Mouse (Mus musculus) forebrain, embryonic 14.5 days (tissue): ENCODE measurements at regions not wholly inside any gene's neighbourhood (a gene's known extent, or its start where the extent isn't known, plus 50 kb on each side); places are given as distances from the start of the nearest gene placed in this dataset.
"Not testable (repeated sequence)": the region's sequence is repeated elsewhere in the genome, so short reads cannot be mapped to it uniquely, and the experiment has no call there.

ENCODE experiments used
- ATAC-seq: fragments of 200-750 bp; cut with Nextera tagmentation; 2 replicates; pipeline ENCODE4 v1.8.0; 2017; ENCODE audit warnings: mild to moderate bottlenecking, moderate library complexity
- DNase-seq: peaks from one replicate; pipeline ENCODE4 v3.0.0-alpha.2; 2015; ENCODE audit warnings: low spot score
- H3K27ac ChIP-seq: fragments of 300-500 bp; sonication (generic); 2 replicates; pipeline ENCODE4 v1.5.1; 2014; ENCODE audit warnings: low read depth, mild to moderate bottlenecking, control low read depth, low read length, moderate library complexity
- H3K27me3 ChIP-seq: fragments of 300-500 bp; sonication (generic); replicated peaks from 2 replicates; pipeline ENCODE4 v1.6.1; 2014; ENCODE audit warnings: low read length, control low read depth, mixed read lengths; ENCODE audit not compliant: control insufficient read depth, insufficient read depth
- H3K36me3 ChIP-seq: fragments of 300-500 bp; sonication (generic); 2 replicates; pipeline ENCODE4 v1.6.1; 2014; ENCODE audit warnings: low read length, control low read depth; ENCODE audit not compliant: control insufficient read depth, insufficient read depth
- H3K4me1 ChIP-seq: fragments of 300-500 bp; sonication (generic); 2 replicates; pipeline ENCODE4 v1.6.1; 2014; ENCODE audit warnings: antibody characterized with exemption, low read length, control low read depth; ENCODE audit not compliant: control insufficient read depth, insufficient read depth
- H3K4me2 ChIP-seq: fragments of 300-500 bp; sonication (generic); 2 replicates; pipeline ENCODE4 v1.6.1; 2014; ENCODE audit warnings: mild to moderate bottlenecking, control low read depth, low read length
- H3K4me3 ChIP-seq: fragments of 300-500 bp; sonication (generic); 2 replicates; pipeline ENCODE4 v1.5.1; 2014; ENCODE audit warnings: low read depth, low read length, control low read depth
- H3K9ac ChIP-seq: fragments of 300-500 bp; sonication (generic); 2 replicates; pipeline ENCODE4 v1.6.1; 2014; ENCODE audit warnings: mild to moderate bottlenecking, low read length, control low read depth, moderate library complexity
- H3K9me3 ChIP-seq: fragments of 300-500 bp; sonication (generic); replicated peaks from 2 replicates; pipeline ENCODE4 v1.6.1; 2016; ENCODE audit warnings: low read length, control low read depth, mixed read lengths; ENCODE audit not compliant: control insufficient read depth
- WGBS: fragments of 180-500 bp; shearing (Covaris S2); extraction: QIAGEN DNeasy Blood & Tissue Kit; methylation state at CpG from one replicate; pipeline ENCODE4 v1.1.7; 2014; 5-methylcytosine and 5-hydroxymethylcytosine counted together

- H3K27me3 ChIP-seq, H3K4me2 ChIP-seq, H3K36me3 ChIP-seq, H3K27ac ChIP-seq, H3K9me3 ChIP-seq, H3K9ac ChIP-seq, H3K4me3 ChIP-seq, H3K4me1 ChIP-seq, DNase-seq, ATAC-seq: not testable (repeated sequence)
- 91% methylated on average over 6 of the region's 15 CpGs for WGBS
Observed at GRCm38 (mm10) chr3:44646600-44646999, 731.6 kb upstream of the Pcdh10 start.

- no peak overlapping the region for H3K9ac ChIP-seq
- DNase-seq (no peak), ATAC-seq (no peak)
- H3K4me2 ChIP-seq: no peak overlapping the region
- H3K27me3 ChIP-seq: no peaks in the 10 kb centered on the region
- no peak overlapping the region for H3K4me3 ChIP-seq
- no peaks in the 10 kb centered on the region for H3K9me3 ChIP-seq
- no peaks in the 10 kb centered on the region for H3K36me3 ChIP-seq
- H3K27ac ChIP-seq: no peak overlapping the region
- H3K4me1 ChIP-seq: no peaks in the 10 kb centered on the region
Observed at GRCm38 (mm10) chr3:44696354-44696753, 681.8 kb upstream of the Pcdh10 start.

- Histone ChIP-seq H3K4me1 (no peaks in the 10 kb centered on the region), H3K4me2 (no peak overlapping the region), H3K4me3 (no peak overlapping the region), H3K9me3 (no peaks in the 10 kb centered on the region), H3K27ac (no peak overlapping the region), H3K36me3 (no peaks in the 10 kb centered on the region), H3K9ac (no peak overlapping the region), H3K27me3 (no peaks in the 10 kb centered on the region)
- WGBS: 61% methylated on average over 3 of the region's 3 CpGs
- DNase-seq (peak; percentile 69), ATAC-seq (peak; percentile 72; the same call in 1 of the 2 replicates)
Observed at GRCm38 (mm10) chr3:44697000-44697681, 681.1 kb upstream of the Pcdh10 start.

- H3K9me3 ChIP-seq: no peaks in the 10 kb centered on the region
- 53% methylated on average over 2 of the region's 2 CpGs for WGBS
- no peak for DNase-seq
- ATAC-seq: no peak
- no peak overlapping the region for H3K4me3 ChIP-seq
- H3K36me3 ChIP-seq: no peaks in the 10 kb centered on the region
- H3K27me3 ChIP-seq: no peaks in the 10 kb centered on the region
- no peak overlapping the region for H3K9ac ChIP-seq
- H3K27ac ChIP-seq: no peak overlapping the region
- H3K4me2 ChIP-seq: no peak overlapping the region
- H3K4me1 ChIP-seq: no peaks in the 10 kb centered on the region
Observed at GRCm38 (mm10) chr3:44701125-44701524, 677.1 kb upstream of the Pcdh10 start.

- ATAC-seq (no peak), DNase-seq (no peak)
- WGBS: 63% methylated on average over 1 of the region's 1 CpGs
- no peak overlapping the region for H3K27ac ChIP-seq
- H3K4me3 ChIP-seq: no peak overlapping the region
- no peaks in the 10 kb centered on the region for H3K27me3 ChIP-seq
- no peak overlapping the region for H3K9ac ChIP-seq
- H3K4me2 ChIP-seq: no peak overlapping the region
- no peaks in the 10 kb centered on the region for H3K4me1 ChIP-seq
- no peaks in the 10 kb centered on the region for H3K9me3 ChIP-seq
- H3K36me3 ChIP-seq: no peaks in the 10 kb centered on the region
Observed at GRCm38 (mm10) chr3:44705666-44706065, 672.5 kb upstream of the Pcdh10 start.

GRCm38 (mm10) chr3:44715463-44715862 is 662.7 kb upstream of the Pcdh10 start:
- Histone ChIP-seq H3K9ac (no peak overlapping the region), H3K27ac (no peak overlapping the region), H3K4me3 (no peak overlapping the region), H3K4me1 (no peaks in the 10 kb centered on the region), H3K27me3 (no peaks in the 10 kb centered on the region), H3K36me3 (no peaks in the 10 kb centered on the region), H3K9me3 (no peaks in the 10 kb centered on the region), H3K4me2 (no peak overlapping the region)
- DNase-seq (no peak), ATAC-seq (no peak)
- 80% methylated on average over 3 of the region's 3 CpGs for WGBS
